Mouse (Mus musculus) granulocyte monocyte progenitor cell, adult 5-6 weeks (primary cell): ENCODE results near the gene 1110059E24Rik. TPM values are rescaled to one million over a fixed set of nuclear protein-coding genes. Genes with fewer than 3 reads are reported as not detected.

ENCODE experiments used
- ATAC-seq: replicated peaks from 2 replicates; pipeline ENCODE4 v1.8.0; 2016; ENCODE audit warnings: mild to moderate bottlenecking, moderate TSS enrichment, inconsistent platforms; ENCODE audit not compliant: poor library complexity, severe bottlenecking
- total RNA-seq, 2 experiments: library from RNA; stranded (forward) in 1 of 2; stranded (reverse) in 1 of 2; fragments of 200-712, 200-1000 nt in 1 of 2; fragments of >200 nt in 1 of 2; fragmentation: Nextera tagmentation in 1 of 2; gene quantifications; 2 replicates each; pipeline ENCODE4 v1.2.3; 2014 to 2017

1110059E24Rik gene
- total RNA-seq (2014; fragmentation: Nextera tagmentation), result 35.7 and 39.1 TPM in 2 replicates
- total RNA-seq (2017), result 88.0 and 90.1 TPM in 2 replicates

- peak; percentile 95 for ATAC-seq
These were observed at the start of gene 1110059E24Rik for GRCm38 (mm10) chr19:21652285-21653171. Gene 1110059E24Rik, minus strand, starts transcription at chr19:21652976.

- no peak for ATAC-seq
These were observed 28.2 kb upstream of the 1110059E24Rik start for GRCm38 (mm10) chr19:21680986-21681385.

GRCm38 (mm10) chr19:21680091-21680490 lies 27.3 kb upstream of the 1110059E24Rik start:
- ATAC-seq, result no peak

- no peak for ATAC-seq
These were observed 21.7 kb upstream of the 1110059E24Rik start for GRCm38 (mm10) chr19:21674354-21675096.

- ATAC-seq, result no peak
These were observed 16.9 kb upstream of the 1110059E24Rik start for GRCm38 (mm10) chr19:21669650-21670049.

GRCm38 (mm10) chr19:21663756-21664456 lies 11.1 kb upstream of the 1110059E24Rik start:
- peak; percentile 95 for ATAC-seq

- no peak for ATAC-seq
These were observed 8.0 kb upstream of the 1110059E24Rik start for GRCm38 (mm10) chr19:21660734-21661133.

GRCm38 (mm10) chr19:21654788-21655187 lies 2.0 kb upstream of the 1110059E24Rik start:
- no peak for ATAC-seq

GRCm38 (mm10) chr19:21653172-21653981 lies 601 bp upstream of the 1110059E24Rik start, which contains the start of gene Abhd17b:
Gene Abhd17b, plus strand, starts transcription at chr19:21653185.
- ATAC-seq, result no peak

- no peak for ATAC-seq
These were observed 1.1 kb downstream of the 1110059E24Rik start for GRCm38 (mm10) chr19:21651664-21652063.

- peak; percentile 62 for ATAC-seq
These were observed 6.6 kb downstream of the 1110059E24Rik start for GRCm38 (mm10) chr19:21646142-21646541.

- ATAC-seq, result no peak
These were observed 7.5 kb downstream of the 1110059E24Rik start for GRCm38 (mm10) chr19:21645301-21645700.

GRCm38 (mm10) chr19:21643935-21644334 lies 8.8 kb downstream of the 1110059E24Rik start:
- peak; percentile 20; the same call in 1 of the 2 replicates for ATAC-seq

- no peak for ATAC-seq
These were observed 15.1 kb downstream of the 1110059E24Rik start for GRCm38 (mm10) chr19:21637672-21638071.

- ATAC-seq, result no peak
These were observed 15.9 kb downstream of the 1110059E24Rik start for GRCm38 (mm10) chr19:21636907-21637306.

- ATAC-seq, result no peak
These were observed 17.4 kb downstream of the 1110059E24Rik start for GRCm38 (mm10) chr19:21635406-21635805.

GRCm38 (mm10) chr19:21630656-21631331 lies 22.0 kb downstream of the 1110059E24Rik start:
- ATAC-seq, result peak; percentile 78

- no peak for ATAC-seq
These were observed 23.3 kb downstream of the 1110059E24Rik start for GRCm38 (mm10) chr19:21629501-21629900.

GRCm38 (mm10) chr19:21629030-21629429 lies 23.7 kb downstream of the 1110059E24Rik start:
- ATAC-seq, result no peak
